Mouse (Mus musculus): ENCODE results near the gene Arrdc4. TPM values are rescaled to one million over a fixed set of nuclear protein-coding genes. Genes with fewer than 3 reads are reported as not detected.

The Arrdc4 gene
- polyA plus RNA-seq, 1 experiment from 2014 or later, result 21.4 TPM

DNA sequence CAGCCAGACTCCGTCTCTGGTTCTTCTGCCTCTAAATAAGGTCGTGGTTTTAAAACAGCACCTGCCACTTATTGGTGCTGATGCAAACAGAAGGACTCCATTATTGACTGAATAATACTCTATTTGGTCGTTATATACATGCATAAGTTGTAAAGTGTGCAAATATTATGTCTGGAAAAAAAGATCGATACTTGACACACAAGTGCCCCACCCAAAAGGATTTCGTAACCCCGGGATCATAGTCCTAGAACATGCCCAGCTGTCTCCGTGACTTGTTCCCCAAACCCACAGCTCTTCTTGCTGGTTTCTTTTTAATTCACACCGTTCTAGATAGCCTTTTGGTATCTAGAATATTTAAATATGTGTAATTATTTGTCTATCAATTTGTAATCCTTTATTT is 878 bp upstream of the Arrdc4 start:
- WGBS, result 48% methylated on average over 8 of the region's 8 CpGs
- Histone ChIP-seq H3K36me3 (ENCODE audit: control insufficient read depth, insufficient read depth, low read length) (no peaks in the 10 kb centered on the region), H3K4me3 (replicated peaks; ENCODE audit: low read length) (peak overlapping the region; percentile 92), H3K4me1 (ENCODE audit: control insufficient read depth, insufficient read depth, low read length) (peaks cover 17% of the 10 kb centered on the region), H3K27ac (ENCODE audit: low read length) (peak overlapping the region; percentile 87), H3K4me2 (ENCODE audit: low read depth, low read length) (peak overlapping the region; percentile 58), H3K27me3 (ENCODE audit: control insufficient read depth, insufficient read depth, low read length) (no peaks in the 10 kb centered on the region), H3K9me3 (replicated peaks; ENCODE audit: control insufficient read depth, low read length) (no peaks in the 10 kb centered on the region), H3K9ac (ENCODE audit: low read length) (peak overlapping the region; percentile 56)
- no peak for ATAC-seq (ENCODE audit: insufficient read depth, low FRiP score)

DNA sequence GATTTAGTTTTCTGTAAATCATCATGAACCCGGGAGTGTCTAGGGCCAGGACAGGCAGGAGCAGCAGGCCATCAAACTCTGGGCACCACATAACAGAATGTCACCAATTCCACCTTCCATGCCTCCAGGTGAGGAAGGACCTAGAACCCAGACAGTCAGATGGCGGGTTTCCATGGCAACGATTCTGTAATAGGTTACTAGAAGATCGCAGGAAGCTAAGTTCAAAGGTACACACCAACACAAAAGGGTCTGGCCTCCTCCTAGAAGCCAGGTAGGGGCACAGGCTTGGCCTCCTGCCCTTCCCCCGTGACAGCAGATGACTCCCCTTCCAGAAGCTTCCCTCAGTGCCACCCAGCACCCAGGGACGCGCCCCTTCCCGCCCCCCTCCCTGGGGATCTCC is 680 bp downstream of the Arrdc4 start:
- no peaks in the 10 kb centered on the region; the same call in 1 of the 2 replicates for H3K36me3 ChIP-seq (ENCODE audit: control insufficient read depth, insufficient read depth, low read length)
- H3K9me3 ChIP-seq (replicated peaks; ENCODE audit: control insufficient read depth, low read length), result no peaks in the 10 kb centered on the region
- H3K4me2 ChIP-seq (ENCODE audit: low read depth, low read length), result peak overlapping the region; percentile 86
- no peaks in the 10 kb centered on the region for H3K27me3 ChIP-seq (ENCODE audit: control insufficient read depth, insufficient read depth, low read length)
- peak overlapping the region; percentile 95 for H3K9ac ChIP-seq (ENCODE audit: low read length)
- ATAC-seq (ENCODE audit: insufficient read depth, low FRiP score), result no peak
- peak overlapping the region; percentile 92 for H3K4me3 ChIP-seq (replicated peaks; ENCODE audit: low read length)
- H3K27ac ChIP-seq (ENCODE audit: low read length), result peak overlapping the region; percentile 84
- H3K4me1 ChIP-seq (ENCODE audit: control insufficient read depth, insufficient read depth, low read length), result peaks cover 17% of the 10 kb centered on the region
- 15% methylated on average over 8 of the region's 8 CpGs for WGBS

DNA sequence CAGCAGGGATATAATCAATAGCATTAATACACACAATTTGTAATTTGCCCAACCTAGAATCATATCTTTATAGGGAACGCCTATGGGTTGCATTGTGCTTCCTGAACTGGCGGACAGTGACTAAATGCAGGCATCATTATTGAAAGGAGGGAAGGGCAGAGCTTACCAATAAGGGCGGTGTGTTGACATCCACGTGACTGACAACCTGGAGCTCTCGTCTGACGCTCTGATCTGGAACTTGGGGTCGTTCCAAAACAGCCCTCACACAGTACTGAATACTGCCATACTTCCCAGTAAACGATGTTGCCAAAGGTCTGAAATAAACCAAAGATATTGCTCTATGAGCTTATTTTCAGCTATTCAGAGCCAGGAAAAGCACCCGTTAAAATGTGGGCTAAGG is 4.4 kb downstream of the Arrdc4 start:
- Histone ChIP-seq H3K36me3 (ENCODE audit: control insufficient read depth, insufficient read depth, low read length) (peaks cover 21% of the 10 kb centered on the region), H3K4me2 (ENCODE audit: low read depth, low read length) (no peak overlapping the region), H3K9ac (ENCODE audit: low read length) (no peak overlapping the region), H3K4me3 (replicated peaks; ENCODE audit: low read length) (no peak overlapping the region), H3K4me1 (ENCODE audit: control insufficient read depth, insufficient read depth, low read length) (peaks cover 13% of the 10 kb centered on the region), H3K27me3 (ENCODE audit: control insufficient read depth, insufficient read depth, low read length) (no peaks in the 10 kb centered on the region), H3K27ac (ENCODE audit: low read length) (no peak overlapping the region), H3K9me3 (replicated peaks; ENCODE audit: control insufficient read depth, low read length) (no peaks in the 10 kb centered on the region)
- 84% methylated on average over 9 of the region's 9 CpGs for WGBS
- ATAC-seq (ENCODE audit: insufficient read depth, low FRiP score), result no peak

DNA sequence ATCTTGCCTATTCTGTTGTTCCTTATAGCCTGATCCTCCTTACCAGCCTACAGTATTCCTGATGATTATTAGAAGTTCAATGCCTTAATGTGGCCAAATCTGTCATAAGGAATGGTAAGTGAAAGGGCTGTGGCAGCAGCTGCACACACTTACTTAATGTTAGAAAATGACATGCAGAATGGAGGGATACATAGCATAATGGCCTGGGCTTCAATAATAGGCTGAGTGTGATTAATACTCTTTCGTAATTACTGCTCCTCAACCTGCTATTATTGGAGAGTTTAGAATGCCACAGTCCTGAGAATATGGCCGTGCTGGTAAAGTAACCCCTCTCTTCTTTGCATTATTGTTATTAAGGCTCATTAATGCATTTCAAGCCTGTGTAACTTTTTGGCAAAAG is 4.8 kb downstream of the Arrdc4 start:
- H3K27ac ChIP-seq (ENCODE audit: low read length), result no peak overlapping the region
- no peaks in the 10 kb centered on the region for H3K9me3 ChIP-seq (replicated peaks; ENCODE audit: control insufficient read depth, low read length)
- no peak overlapping the region for H3K4me2 ChIP-seq (ENCODE audit: low read depth, low read length)
- H3K4me3 ChIP-seq (replicated peaks; ENCODE audit: low read length), result no peak overlapping the region
- no peak for ATAC-seq (ENCODE audit: insufficient read depth, low FRiP score)
- peaks cover 26% of the 10 kb centered on the region for H3K36me3 ChIP-seq (ENCODE audit: control insufficient read depth, insufficient read depth, low read length)
- peaks cover 11% of the 10 kb centered on the region for H3K4me1 ChIP-seq (ENCODE audit: control insufficient read depth, insufficient read depth, low read length)
- H3K9ac ChIP-seq (ENCODE audit: low read length), result no peak overlapping the region
- WGBS, result 89% methylated on average over 2 of the region's 2 CpGs
- no peaks in the 10 kb centered on the region for H3K27me3 ChIP-seq (ENCODE audit: control insufficient read depth, insufficient read depth, low read length)

DNA sequence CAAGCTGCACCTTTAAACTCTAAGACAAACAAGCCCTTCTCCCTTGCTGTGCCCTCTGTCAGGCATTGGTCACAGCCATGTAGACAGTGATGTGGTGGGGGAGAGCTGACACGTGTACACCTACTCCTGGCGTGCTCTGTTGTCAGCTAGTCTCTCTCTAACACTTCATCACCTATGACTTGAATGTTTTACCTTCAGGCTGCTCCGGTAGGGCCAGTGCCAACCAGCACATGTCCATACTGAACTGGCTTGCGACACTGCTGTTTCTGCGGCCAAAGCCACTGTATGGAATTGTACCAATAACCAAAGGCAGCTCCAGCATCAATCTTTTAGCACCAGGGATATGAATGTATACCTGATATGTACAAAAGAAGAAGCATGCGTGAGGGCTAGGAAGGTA is 8.3 kb downstream of the Arrdc4 start:
- 93% methylated on average over 6 of the region's 6 CpGs for WGBS
- peaks cover 32% of the 10 kb centered on the region for H3K36me3 ChIP-seq (ENCODE audit: control insufficient read depth, insufficient read depth, low read length)

DNA sequence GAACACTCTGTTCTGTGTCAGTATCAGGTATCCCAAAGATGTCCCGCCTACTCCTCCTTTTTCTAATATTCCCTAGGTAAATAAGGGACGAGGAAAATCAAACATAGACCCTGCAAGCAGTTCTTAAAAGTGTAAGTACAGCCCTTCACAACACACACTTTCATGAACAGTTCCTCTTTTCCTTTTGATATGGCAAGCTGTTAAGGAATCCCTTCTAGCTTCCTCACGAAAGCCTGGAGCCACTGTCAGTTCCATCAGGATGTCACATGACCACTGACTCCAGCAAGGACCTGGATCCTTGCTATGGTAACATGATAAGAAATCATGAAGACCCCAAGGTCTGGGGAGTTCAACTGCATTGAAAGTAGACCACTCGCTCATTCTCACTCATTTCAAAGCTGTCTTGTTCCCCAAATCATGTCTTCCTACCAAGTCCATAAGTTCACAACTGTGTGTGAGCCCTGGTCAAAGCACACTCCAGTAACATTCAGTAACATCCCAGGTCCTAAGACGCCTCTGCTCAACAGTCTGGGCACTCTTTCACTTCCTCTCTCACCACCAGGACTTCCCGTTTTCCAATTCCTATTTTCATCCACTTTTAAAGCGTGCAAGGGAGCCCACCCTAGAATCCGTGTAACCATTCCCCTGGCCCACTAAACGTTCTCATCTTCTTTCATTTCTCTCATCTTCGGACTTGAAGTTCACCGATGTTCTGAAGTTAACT is 10.2 kb downstream of the Arrdc4 start:
- Histone ChIP-seq H3K4me1 (ENCODE audit: control insufficient read depth, insufficient read depth, low read length) (no peaks in the 10 kb centered on the region), H3K9me3 (replicated peaks; ENCODE audit: control insufficient read depth, low read length) (no peaks in the 10 kb centered on the region), H3K4me2 (ENCODE audit: low read depth, low read length) (no peak overlapping the region), H3K4me3 (replicated peaks; ENCODE audit: low read length) (no peak overlapping the region), H3K27me3 (ENCODE audit: control insufficient read depth, insufficient read depth, low read length) (no peaks in the 10 kb centered on the region), H3K9ac (ENCODE audit: low read length) (no peak overlapping the region), H3K27ac (ENCODE audit: low read length) (no peak overlapping the region), H3K36me3 (ENCODE audit: control insufficient read depth, insufficient read depth, low read length) (peaks cover 32% of the 10 kb centered on the region)
- 82% methylated on average over 11 of the region's 11 CpGs for whole genome bisulfite sequencing
- no peak for ATAC-seq (ENCODE audit: insufficient read depth, low FRiP score)

More for the DNA sequence above, 8.3 kb downstream of the Arrdc4 start:
- Histone ChIP-seq H3K4me3 (replicated peaks; ENCODE audit: low read length) (no peak overlapping the region), H3K9me3 (replicated peaks; ENCODE audit: control insufficient read depth, low read length) (no peaks in the 10 kb centered on the region), H3K27me3 (ENCODE audit: control insufficient read depth, insufficient read depth, low read length) (no peaks in the 10 kb centered on the region), H3K27ac (ENCODE audit: low read length) (no peak overlapping the region), H3K9ac (ENCODE audit: low read length) (no peak overlapping the region), H3K4me1 (ENCODE audit: control insufficient read depth, insufficient read depth, low read length) (no peaks in the 10 kb centered on the region), H3K4me2 (ENCODE audit: low read depth, low read length) (no peak overlapping the region)
- no peak for ATAC-seq (ENCODE audit: insufficient read depth, low FRiP score)

DNA sequence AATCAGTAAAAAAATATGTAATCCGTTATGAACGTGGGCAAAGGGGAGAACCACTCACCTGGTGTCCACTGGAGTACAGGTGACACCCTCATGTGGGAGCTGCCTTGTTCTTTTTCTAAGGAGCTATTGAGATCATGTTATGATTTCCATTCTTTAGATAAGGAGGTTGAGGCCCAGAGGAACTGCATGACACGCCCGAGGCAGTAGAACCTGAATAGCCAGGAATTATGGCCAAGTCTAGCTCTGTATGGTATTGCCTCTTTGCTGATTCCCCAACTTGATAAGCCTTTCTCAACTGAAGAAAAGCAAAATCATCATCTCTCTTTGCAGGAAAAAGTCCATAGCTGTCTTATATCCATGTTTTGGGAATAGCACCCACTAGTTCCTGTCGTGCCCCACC is 22.7 kb downstream of the Arrdc4 start:
- Histone ChIP-seq H3K9ac (ENCODE audit: low read length) (no peak overlapping the region), H3K4me2 (ENCODE audit: low read depth, low read length) (no peak overlapping the region), H3K9me3 (replicated peaks; ENCODE audit: control insufficient read depth, low read length) (no peaks in the 10 kb centered on the region), H3K4me3 (replicated peaks; ENCODE audit: low read length) (no peak overlapping the region), H3K36me3 (ENCODE audit: control insufficient read depth, insufficient read depth, low read length) (no peaks in the 10 kb centered on the region), H3K27ac (ENCODE audit: low read length) (peak overlapping the region; percentile 68), H3K27me3 (ENCODE audit: control insufficient read depth, insufficient read depth, low read length) (no peaks in the 10 kb centered on the region), H3K4me1 (ENCODE audit: control insufficient read depth, insufficient read depth, low read length) (no peaks in the 10 kb centered on the region; the same call in 1 of the 2 replicates)
- WGBS, result 69% methylated on average over 5 of the region's 5 CpGs
- peak; percentile 49; the same call in 1 of the 2 replicates for ATAC-seq (ENCODE audit: insufficient read depth, low FRiP score)

DNA sequence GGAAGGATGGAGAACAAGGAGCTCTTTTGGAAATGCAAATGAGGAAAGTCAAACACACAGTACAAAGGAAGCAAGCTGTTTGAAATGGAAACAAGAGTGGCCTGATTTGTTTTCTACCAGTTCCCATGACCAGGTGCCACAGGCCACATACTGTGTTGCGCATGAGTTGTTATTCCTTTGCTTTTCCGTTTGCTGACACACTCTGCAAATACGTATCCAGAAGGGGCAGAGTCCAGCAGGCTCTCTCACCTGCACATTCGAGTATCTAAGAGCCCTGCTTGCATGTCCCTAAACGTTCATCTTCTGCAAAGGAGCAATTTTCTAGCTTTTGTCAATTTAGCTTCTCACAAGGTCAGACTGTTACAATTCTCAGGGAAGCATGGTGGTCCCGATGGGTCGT is 24.3 kb downstream of the Arrdc4 start:
- Histone ChIP-seq H3K4me3 (replicated peaks; ENCODE audit: low read length) (no peak overlapping the region), H3K4me1 (ENCODE audit: control insufficient read depth, insufficient read depth, low read length) (no peaks in the 10 kb centered on the region; the same call in 1 of the 2 replicates), H3K36me3 (ENCODE audit: control insufficient read depth, insufficient read depth, low read length) (no peaks in the 10 kb centered on the region), H3K9me3 (replicated peaks; ENCODE audit: control insufficient read depth, low read length) (no peaks in the 10 kb centered on the region), H3K4me2 (ENCODE audit: low read depth, low read length) (no peak overlapping the region), H3K9ac (ENCODE audit: low read length) (no peak overlapping the region), H3K27me3 (ENCODE audit: control insufficient read depth, insufficient read depth, low read length) (no peaks in the 10 kb centered on the region), H3K27ac (ENCODE audit: low read length) (peak overlapping the region; percentile 19; the same call in 1 of the 2 replicates)
- WGBS, result 73% methylated on average over 7 of the region's 7 CpGs
- ATAC-seq (ENCODE audit: insufficient read depth, low FRiP score), result no peak

DNA sequence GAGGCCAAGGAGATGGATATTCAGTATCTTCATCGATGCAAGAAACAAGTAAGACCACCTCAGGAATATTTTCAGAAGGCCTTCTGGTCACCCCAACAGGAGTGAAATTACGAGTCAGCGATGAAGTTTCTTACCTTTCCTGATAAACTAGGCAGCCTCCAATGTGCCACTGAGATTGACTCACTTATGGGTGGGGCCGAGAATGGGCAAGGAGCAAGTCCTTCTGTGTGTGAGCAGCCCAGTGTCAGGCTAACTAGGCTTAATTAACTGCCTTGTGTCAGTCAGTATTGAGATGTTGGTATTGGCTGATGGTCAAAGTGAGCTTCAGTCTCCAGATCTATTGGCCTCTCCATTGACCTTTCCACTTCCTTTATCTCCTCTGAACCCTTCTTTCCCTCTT is 27.5 kb downstream of the Arrdc4 start:
- no peak for ATAC-seq (ENCODE audit: insufficient read depth, low FRiP score)
- Histone ChIP-seq H3K9me3 (replicated peaks; ENCODE audit: control insufficient read depth, low read length) (no peaks in the 10 kb centered on the region), H3K27me3 (ENCODE audit: control insufficient read depth, insufficient read depth, low read length) (no peaks in the 10 kb centered on the region), H3K27ac (ENCODE audit: low read length) (no peak overlapping the region), H3K4me1 (ENCODE audit: control insufficient read depth, insufficient read depth, low read length) (peaks cover 13% of the 10 kb centered on the region), H3K9ac (ENCODE audit: low read length) (no peak overlapping the region), H3K4me3 (replicated peaks; ENCODE audit: low read length) (no peak overlapping the region), H3K36me3 (ENCODE audit: control insufficient read depth, insufficient read depth, low read length) (no peaks in the 10 kb centered on the region), H3K4me2 (ENCODE audit: low read depth, low read length) (no peak overlapping the region)
- WGBS, result 76% methylated on average over 4 of the region's 4 CpGs

Measured in stomach, embryonic 16.5 days (tissue).